Comparison of ENCODE assay signal across 27 mouse cellular contexts in genomic region chr10:51613421-51613820, GRCm38 (mm10). TPM values are rescaled to one million over a fixed set of nuclear protein-coding genes. Genes with fewer than 3 reads are reported as not detected.
"Had no signal": no experiment of that assay in that cellular context is flagged by ENCODE, and none has a peak within 500 bp of the region (broad histone marks: within the 10 kb centered on the region; RNA-seq: fewer than 3 reads in every experiment).

No protein-coding gene starts in this region.

- H3K36me3 ChIP-seq: limb, embryonic 12.5 days; limb, embryonic 15.5 days; midbrain, embryonic 12.5 days; midbrain, embryonic 15.5 days; neural tube, embryonic 12.5 days; neural tube, embryonic 15.5 days had no signal

- H3K4me1 ChIP-seq: limb, embryonic 12.5 days; limb, embryonic 15.5 days; megakaryocyte, embryonic 14.5 days; midbrain, embryonic 12.5 days; midbrain, embryonic 15.5 days; neural tube, embryonic 12.5 days; neural tube, embryonic 15.5 days had no signal

- DNase-seq: kidney, adult 8-10 months; kidney, postnatal 14 days; kidney, postnatal 4 days; left cerebral cortex, postnatal 4 days; liver, postnatal 0 days; lung, postnatal 36 days; right cerebral cortex, adult 18-20 months; right cerebral cortex, postnatal 14 days; right cerebral cortex, postnatal 4 days; thymus, adult 2 months; thymus, postnatal 14 days; thymus, postnatal 4 days had no signal

- ATAC-seq: liver, postnatal 0 days; lung, postnatal 0 days; midbrain, embryonic 15.5 days had no signal

- H3K9ac ChIP-seq: limb, embryonic 12.5 days; limb, embryonic 15.5 days; liver, embryonic 14.5 days; liver, postnatal 0 days; midbrain, embryonic 12.5 days; midbrain, embryonic 15.5 days; neural tube, embryonic 12.5 days; neural tube, embryonic 15.5 days had no signal

- H3K9me3 ChIP-seq: limb, embryonic 12.5 days; limb, embryonic 15.5 days; megakaryocyte, embryonic 14.5 days; midbrain, embryonic 12.5 days; midbrain, embryonic 15.5 days; neural tube, embryonic 12.5 days; neural tube, embryonic 15.5 days had no signal

- H3K27me3 ChIP-seq: limb, embryonic 12.5 days; limb, embryonic 15.5 days; megakaryocyte, embryonic 14.5 days; midbrain, embryonic 12.5 days; midbrain, embryonic 15.5 days; neural tube, embryonic 12.5 days; neural tube, embryonic 15.5 days had no signal

- H3K4me2 ChIP-seq: limb, embryonic 12.5 days; limb, embryonic 15.5 days; liver, embryonic 11.5 days; midbrain, embryonic 12.5 days; midbrain, embryonic 15.5 days; neural tube, embryonic 12.5 days; neural tube, embryonic 15.5 days had no signal

- H3K27ac ChIP-seq: limb, embryonic 12.5 days; limb, embryonic 15.5 days; liver, embryonic 14.5 days; midbrain, embryonic 12.5 days; midbrain, embryonic 15.5 days; neural tube, embryonic 12.5 days; neural tube, embryonic 15.5 days; stomach, postnatal 0 days had no signal

- H3K4me3 ChIP-seq: limb, embryonic 12.5 days; limb, embryonic 15.5 days; megakaryocyte, embryonic 14.5 days; midbrain, embryonic 12.5 days; midbrain, embryonic 15.5 days; neural tube, embryonic 12.5 days; neural tube, embryonic 15.5 days had no signal

RNA-seq across cellular contexts. Expression of gene Gprc6a, which starts 17.8 kb away (rescaled TPM):
- total RNA-seq: layer of hippocampus, adult 18-20 months; layer of hippocampus, postnatal 14 days; left cerebral cortex, adult 8-10 months; left cerebral cortex, postnatal 14 days; left cerebral cortex, postnatal 4 days had no signal
- polyA plus RNA-seq: limb, embryonic 12.5 days; liver, embryonic 11.5 days; liver, embryonic 14.5 days; midbrain, embryonic 12.5 days; midbrain, embryonic 15.5 days; neural tube, embryonic 12.5 days; neural tube, embryonic 15.5 days had no signal

RNA-seq across cellular contexts. Expression of gene Fam162b, which starts 23.1 kb away (rescaled TPM):
- total RNA-seq: layer of hippocampus, adult 18-20 months; layer of hippocampus, postnatal 14 days; left cerebral cortex, adult 8-10 months; left cerebral cortex, postnatal 14 days had no signal
- polyA plus RNA-seq: liver, embryonic 14.5 days; liver, postnatal 0 days; thymus, adult 2 months had no signal
